Mouse (Mus musculus) CD4-positive naive resting alpha-beta T cell, adult 76 days (primary cell): ENCODE results near the gene Gstt1. TPM values are rescaled to one million over a fixed set of nuclear protein-coding genes. Genes with fewer than 3 reads are reported as not detected.

Source experiments
- total RNA-seq: library from RNA; stranded (reverse); gene quantifications from one replicate; pipeline ENCODE4 v1.2.4, GENCODE M21; 2023

Gstt1 gene
- total RNA-seq, result not detected

DNA sequence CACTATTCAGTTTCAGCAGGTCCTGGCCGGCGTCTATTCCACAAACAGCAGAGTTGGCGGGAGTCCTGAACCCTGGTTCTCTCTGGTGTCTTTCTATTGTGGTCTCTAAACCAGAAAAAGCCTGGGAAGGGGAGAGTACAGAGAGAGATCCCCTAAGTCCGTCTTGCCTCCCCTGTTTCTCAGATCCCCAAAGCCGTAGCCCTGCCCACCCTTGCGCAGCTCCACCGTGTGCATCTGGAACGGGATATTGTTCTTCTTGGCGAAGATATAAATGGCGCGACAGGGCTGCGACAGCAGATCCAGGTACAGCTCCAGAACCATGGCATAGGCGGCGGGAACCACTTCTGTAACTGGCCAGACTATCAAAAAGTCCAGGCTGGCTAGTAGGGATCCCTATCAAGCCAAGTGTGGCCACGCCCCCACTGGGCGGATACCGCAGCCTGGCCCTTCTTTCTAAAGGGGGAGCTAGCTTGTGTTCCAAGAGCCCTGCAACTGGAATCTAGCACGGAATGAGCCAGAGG lies at the start of gene Gstt1:
Gene Gstt1, minus strand, starts transcription at position 409 of the 521 bp plus-strand sequence.

DNA sequence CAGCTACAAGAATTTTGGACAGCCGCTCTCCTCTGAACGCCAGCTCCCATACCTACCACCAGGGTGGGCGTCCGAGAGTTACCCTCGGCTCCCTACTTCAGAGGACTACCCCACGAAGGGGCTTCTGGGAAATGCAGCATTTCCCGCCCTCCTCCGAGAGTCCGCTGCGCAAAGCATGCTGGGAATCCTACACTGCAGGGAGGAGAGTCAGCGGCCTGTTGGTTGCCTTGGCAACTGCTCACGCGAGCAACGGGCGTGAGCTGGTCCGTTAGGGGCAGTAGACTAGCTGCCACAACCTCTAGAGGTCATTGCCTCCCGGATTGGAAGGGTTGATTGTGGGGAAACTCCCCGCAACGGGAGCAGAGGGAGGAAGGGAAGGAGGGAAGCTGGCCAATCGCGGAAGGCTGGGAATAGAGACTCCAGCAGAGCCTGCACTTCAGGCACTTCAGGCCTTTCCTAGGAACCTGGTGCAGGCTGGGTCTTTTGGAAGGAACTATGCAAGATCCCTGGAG lies 38.9 kb upstream of the Gstt1 start, which contains the start of gene Gstt2:
Gene Gstt2, minus strand, starts transcription at position 177 of the 512 bp plus-strand sequence.

GRCm38 (mm10) chr10:75822443-75822842 lies 24.1 kb upstream of the Gstt1 start, which contains the start of gene Gstt4:
Gene Gstt4, minus strand, starts transcription at chr10:75822543.

DNA sequence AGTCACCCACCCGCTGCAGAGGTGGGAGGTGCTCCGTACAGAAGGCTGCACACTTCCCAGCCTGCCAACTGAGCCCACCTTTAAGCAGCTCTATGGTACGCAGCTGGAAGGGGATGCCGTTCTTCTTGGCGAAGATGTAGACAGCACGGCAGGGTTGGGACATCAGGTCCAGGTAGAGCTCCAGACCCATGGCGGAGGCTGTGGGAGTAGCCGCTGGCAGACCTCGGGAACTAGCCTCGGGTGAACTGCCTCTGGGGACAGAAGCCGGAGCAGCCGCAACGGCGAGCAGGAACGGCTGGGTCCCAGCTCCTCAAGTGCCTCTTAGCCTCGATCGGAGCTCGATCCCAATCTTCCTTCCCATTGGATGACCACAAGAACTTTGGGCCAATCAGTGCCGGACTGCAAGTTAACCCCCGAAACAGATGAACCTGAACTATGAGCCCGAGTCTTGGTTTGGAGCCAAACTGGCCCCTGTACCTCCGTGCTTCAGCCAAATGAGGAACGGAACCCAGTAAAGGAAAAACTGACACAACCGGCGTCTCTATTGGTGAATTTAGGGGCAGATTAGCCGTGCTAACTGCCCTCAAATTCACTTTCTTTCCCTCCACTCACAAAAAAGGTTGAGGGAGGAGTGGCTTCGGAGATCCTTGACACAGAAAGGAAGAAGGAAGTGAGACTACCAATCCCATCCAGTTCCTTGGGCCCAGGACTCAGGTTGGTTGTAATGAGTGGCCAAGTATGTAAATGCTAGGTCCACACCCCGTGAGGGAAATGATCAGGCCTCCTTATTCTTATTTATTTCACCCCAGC lies 17.4 kb downstream of the Gstt1 start, which contains the start of the genes Gm20441 and Gstt3:
Gene Gm20441, minus strand, starts transcription at position 186 of the 810 bp plus-strand sequence.
Gene Gstt3, minus strand, starts transcription at position 646 of the 810 bp plus-strand sequence.

GRCm38 (mm10) chr10:75772795-75773664 lies 25.4 kb downstream of the Gstt1 start, which contains the start of gene Ddt:
Gene Ddt, minus strand, starts transcription at chr10:75773414.

DNA sequence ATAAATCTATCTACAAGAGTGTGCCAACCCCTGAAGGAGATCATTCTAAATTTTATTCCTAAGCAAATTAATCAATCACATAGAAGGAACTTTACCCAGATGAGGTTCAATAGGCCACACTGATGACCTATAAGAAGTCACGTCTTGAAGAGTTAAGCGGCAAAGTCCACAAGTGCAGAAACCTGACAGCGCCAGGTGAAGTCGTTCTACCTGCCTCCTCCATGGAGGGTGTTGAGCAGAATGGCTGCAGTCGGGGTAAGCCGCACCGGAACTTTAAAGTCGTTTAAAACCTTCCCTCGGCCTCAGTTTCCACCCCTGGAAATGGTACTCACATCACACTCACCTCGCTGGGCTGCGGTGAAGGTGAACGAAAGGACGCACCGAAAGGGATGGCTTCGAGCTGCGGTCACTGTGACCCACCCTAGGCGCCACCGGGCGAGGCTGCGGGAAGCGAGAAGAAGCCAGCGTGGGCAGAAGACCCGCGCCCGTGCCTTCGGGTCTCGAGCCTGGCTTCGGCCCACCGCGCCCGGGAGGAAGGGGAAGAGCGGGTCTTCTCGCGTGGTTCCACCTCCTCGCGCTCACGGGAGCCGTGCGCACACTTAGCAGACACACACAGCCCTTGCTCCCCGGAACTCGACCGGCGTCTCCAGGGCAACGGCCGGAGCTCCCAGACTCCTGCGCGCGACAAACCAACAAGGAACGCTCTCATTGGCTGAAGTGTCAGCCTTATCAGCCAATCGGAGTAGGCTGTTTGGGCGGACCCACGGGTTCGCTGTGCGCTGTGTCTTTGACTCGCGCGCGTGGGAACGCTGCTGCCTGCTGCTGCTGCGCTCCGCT lies 34.5 kb downstream of the Gstt1 start, which contains the start of gene Cabin1:
Gene Cabin1, minus strand, starts transcription at position 660 of the 837 bp plus-strand sequence.

Other genes with a start within 250 kb of the Gstt1 start
- gene Lrrc75b, start 238.3 kb downstream of the Gstt1 start, total RNA-seq, result 4.3 TPM
- gene Ggt1, start 237.0 kb downstream of the Gstt1 start, total RNA-seq, result 21.5 TPM
- gene Ggt5, start 209.2 kb downstream of the Gstt1 start, total RNA-seq, result 28.1 TPM
- gene Susd2, start 154.6 kb downstream of the Gstt1 start, total RNA-seq, result 4.5 TPM
- gene Cabin1, start 34.2 kb downstream of the Gstt1 start, total RNA-seq, result 113 TPM
- 22.5 TPM for gene Ddt, start 25.2 kb downstream of the Gstt1 start, total RNA-seq
- gene Gm20441, start 17.6 kb downstream of the Gstt1 start, total RNA-seq, result not detected
- 1.4 TPM for gene Gstt3, start 17.2 kb downstream of the Gstt1 start, total RNA-seq
- not detected for gene Gstt4, start 24.0 kb upstream of the Gstt1 start, total RNA-seq
- 15.5 TPM for gene Gstt2, start 38.8 kb upstream of the Gstt1 start, total RNA-seq
- gene Mif, start 61.7 kb upstream of the Gstt1 start, total RNA-seq, result 234 TPM
- 4.4 TPM for gene Derl3, start 94.8 kb upstream of the Gstt1 start, total RNA-seq
- 40.9 TPM for gene Smarcb1, start 123.0 kb upstream of the Gstt1 start, total RNA-seq
- 32.8 TPM for gene Chchd10, start 134.5 kb upstream of the Gstt1 start, total RNA-seq
- gene Mmp11, start 137.9 kb upstream of the Gstt1 start, total RNA-seq, result 2.8 TPM
- gene Gm867, start 142.1 kb upstream of the Gstt1 start, total RNA-seq, result not detected
- 6.7 TPM for gene Vpreb3, start 144.5 kb upstream of the Gstt1 start, total RNA-seq
- 1.0 TPM for gene Gm5134, start 155.9 kb upstream of the Gstt1 start, total RNA-seq
- gene Zfp280b, start 234.1 kb upstream of the Gstt1 start, total RNA-seq, result 17.4 TPM